Mouse (Mus musculus): ENCODE results near the gene Lmln.
"Not testable (repeated sequence)": the region's sequence is repeated elsewhere in the genome, so short reads cannot be mapped to it uniquely, and the experiment has no call there.

Gene Lmln

DNA sequence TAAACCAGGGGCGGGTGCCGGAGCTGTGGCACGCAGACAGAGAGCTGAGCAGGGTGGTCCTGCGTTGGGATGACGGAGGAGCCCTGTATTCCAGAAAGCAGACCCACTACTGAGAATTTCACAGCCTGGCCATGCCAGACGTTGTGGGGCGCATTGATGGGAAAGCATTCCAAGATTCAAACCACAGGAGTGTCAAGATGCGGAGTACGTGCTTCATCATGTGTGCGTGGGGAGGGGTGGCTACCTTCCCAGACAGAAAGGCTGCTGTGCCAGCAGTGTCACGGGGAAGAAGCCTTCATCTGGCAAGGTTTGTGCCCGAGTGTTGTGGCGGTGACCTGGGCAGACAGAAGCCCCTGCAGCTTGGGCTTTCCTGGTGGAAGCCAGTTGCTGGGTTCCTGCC is 70.9 kb downstream of the Lmln start:
- no peak for DNase-seq (ENCODE audit: low spot score in 2 of 2)

DNA sequence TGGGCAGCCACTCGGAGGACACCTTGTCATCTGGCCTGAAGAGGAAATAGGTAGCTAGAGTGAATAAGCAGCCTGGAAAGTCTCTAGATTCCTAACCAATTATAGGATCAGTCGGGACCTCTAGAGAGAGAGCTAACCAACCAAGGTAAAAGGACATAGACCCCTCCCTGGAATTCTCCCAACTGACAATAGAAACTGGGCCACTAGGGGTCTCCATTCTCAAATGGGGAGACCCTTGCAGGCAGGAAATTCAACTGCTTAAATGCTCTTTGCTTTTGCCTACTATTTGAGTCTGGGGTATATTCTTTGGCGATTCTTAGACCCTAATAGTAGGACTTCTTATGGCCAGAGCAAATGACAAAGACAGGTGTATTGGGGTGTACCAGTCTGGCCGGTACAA is 72.8 kb downstream of the Lmln start:
- no peak for DNase-seq (ENCODE audit: low spot score in 2 of 2)

DNA sequence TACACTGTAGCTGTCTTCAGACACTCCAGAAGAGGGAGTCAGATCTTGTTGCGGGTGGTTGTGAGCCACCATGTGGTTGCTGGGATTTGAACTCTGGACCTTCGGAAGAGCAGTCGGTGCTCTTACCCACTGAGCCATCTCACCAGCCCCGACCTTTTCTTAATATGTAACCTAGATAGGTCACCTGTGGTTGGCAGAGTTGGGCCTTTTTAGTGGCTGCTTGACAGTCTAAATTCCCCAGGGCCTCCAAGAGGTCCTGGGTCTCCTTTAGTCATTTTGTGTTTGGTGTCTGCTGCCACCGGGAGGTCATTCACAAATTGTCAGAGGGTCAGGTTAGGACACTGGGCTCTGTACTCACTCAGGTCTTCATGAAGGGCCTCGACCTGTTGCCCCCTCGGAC is 76.7 kb downstream of the Lmln start:
- DNase-seq (ENCODE audit: low spot score in 2 of 2) = not testable (repeated sequence)

DNA sequence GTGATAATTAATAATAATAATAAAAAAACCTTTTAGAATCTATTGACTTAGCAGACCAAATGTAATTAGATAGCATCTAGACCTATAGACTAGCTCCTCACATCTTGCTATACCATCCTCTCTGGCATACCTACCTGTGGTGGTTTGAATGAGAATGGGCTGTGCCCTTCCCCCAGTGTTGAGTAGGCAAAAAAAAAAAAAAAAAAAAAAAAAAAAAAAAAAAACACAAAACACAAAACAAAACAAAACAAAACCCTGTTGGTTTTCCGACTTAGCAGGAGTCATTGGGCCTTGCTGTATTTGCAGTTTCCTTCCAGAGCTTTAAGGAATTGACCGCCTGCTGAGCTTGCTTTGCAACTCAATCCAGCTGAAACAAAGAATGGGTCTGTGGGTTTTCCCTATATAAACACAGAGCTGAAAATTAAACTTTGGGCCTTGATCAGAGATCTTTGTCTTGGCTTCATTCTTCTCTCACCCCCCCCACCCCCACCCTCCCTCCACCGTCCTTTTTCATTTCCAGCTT is 79.5 kb downstream of the Lmln start:
- no peak for DNase-seq (ENCODE audit: low spot score in 2 of 2)

DNA sequence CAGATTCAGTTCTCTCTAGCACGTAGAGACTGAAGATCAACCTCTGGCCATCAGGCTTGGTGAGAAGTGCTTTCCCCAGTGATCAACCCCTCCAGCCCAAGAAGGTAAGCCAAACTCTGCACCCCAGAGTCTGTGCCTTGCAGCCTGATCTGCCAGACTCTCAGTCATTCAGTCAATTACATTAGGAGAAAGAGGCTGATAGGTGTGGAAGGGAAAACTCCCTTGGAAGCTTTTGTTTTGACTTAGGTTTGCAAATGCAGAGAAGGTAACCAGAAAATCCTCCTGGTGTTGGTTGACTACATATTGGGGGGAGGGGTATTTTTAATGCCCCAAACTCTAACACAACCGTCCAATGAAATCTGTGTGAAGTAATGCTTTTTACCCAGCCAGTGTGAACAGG is 81.1 kb downstream of the Lmln start:
- DNase-seq (ENCODE audit: low spot score in 2 of 2) = no peak

DNA sequence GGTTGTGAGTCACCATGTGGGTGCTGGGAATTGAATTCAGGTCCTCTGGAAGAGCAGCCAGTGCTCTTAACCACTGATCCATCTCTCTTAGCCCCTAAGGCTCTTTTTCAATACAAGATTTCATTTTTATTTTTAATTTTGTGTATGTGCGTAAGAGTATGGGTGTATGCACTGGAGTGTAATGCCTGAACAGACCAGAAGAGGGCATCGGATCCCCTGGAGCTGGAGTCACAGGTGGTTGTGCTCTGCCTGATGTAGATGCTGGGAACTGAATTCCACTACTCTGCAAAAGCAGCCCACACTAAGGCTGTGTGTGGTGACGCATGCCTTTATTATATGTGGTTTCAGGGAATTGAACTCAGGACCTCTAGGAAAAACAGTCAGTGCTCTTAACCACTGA is 83.9 kb downstream of the Lmln start:
- no peak for DNase-seq (ENCODE audit: low spot score in 2 of 2)

DNA sequence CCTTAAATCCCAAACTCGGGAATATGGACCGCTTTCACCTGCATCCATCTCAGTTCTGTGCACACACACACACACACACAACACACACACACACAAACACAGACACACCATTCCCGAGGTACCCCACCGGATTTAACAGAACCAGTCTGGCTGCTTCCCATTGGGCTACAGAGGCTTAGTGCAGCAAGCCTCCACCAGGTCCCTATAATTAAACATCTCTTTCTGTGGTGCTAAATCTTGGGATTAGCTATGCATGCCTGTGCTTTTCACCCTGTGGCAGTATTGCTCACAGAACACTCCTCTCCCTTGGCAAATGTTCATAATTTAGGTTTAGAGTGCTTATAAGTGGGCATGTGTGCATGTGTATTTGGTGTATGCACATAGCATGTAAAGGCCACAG is 85.8 kb downstream of the Lmln start:
- no peak for DNase-seq (ENCODE audit: low spot score in 2 of 2)

DNA sequence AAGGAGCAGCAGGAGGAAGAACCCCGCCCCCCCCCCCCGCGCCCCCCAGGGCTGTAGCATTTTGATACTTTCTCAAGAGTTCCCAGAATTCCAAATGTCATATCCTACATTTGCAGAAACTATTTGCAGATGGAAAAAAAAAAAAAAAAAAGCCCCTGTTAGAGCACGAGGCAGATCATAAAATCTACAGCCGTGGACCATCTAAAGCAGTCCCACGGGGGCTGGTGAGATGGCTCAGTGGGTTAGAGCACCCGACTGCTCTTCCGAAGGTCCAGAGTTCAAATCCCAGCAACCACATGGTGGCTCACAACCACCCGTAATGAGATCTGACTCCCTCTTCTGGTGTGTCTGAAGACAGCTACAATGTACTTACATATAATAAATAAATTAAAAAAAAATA is 88.6 kb downstream of the Lmln start:
- DNase-seq (ENCODE audit: low spot score in 2 of 2) = not testable (repeated sequence)

DNA sequence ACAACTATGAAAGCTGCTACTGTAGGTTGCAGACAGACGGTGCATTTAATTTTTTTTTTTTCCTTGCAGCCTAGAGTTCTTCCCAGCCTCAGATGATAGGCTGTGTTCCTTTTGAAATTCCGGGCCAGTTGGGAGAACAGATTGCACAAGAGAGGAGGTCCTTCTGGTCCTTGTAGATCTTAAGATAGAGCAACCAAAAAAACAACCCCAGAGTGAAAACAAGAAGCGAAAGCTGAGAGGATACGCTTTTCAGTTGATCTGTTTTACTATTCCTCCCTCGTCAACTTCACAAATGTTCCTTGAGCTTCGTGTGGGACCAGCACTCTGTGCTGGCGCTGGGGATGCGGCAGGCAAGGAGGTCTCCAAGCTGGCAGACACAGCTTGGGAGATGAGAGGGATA is 89.2 kb downstream of the Lmln start:
- DNase-seq (ENCODE audit: low spot score in 2 of 2) = peak; percentile 35 to 80

DNA sequence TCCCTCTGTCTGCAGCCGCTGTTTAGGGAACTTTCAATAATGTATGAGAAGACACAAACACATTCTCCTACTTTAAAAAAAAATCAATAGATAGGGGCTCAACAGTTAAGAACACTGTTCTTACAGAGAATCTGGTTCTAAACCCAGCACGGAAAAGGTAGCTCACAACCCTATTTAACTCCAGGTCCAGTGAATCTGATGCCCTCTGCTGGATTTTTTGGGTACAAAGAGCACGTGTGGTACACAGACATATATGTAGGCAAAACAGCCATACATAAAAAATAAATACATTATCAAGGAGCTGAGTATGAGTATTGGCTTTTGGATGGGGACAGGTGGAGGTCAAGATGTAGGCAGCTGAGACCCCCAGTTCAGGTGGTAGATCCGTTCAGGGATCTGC is 92.7 kb downstream of the Lmln start:
- peak in 1 of 2 experiments; percentile 48 for DNase-seq (ENCODE audit: low spot score in 2 of 2)

DNA sequence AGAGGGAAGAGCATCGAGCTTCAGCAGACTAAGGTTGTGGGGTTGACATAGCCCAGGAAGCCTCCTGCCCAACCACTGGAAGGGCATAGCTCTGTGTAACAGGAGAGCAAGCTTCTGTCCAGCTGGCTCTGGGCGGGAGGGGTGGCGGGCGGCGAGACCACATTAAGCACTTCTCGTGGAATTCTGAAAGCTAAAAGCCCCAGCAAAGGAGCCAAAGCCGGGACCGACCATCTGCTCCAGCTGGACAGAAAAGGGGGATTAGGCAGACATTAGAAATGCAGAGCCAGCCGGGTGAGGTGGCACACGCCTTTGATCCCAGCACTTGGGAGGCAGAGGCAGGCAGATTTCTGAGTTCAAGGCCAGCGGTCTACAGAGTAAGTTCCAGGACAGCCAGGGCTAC is 95.7 kb downstream of the Lmln start:
- DNase-seq (ENCODE audit: low spot score in 2 of 2) = no peak

DNA sequence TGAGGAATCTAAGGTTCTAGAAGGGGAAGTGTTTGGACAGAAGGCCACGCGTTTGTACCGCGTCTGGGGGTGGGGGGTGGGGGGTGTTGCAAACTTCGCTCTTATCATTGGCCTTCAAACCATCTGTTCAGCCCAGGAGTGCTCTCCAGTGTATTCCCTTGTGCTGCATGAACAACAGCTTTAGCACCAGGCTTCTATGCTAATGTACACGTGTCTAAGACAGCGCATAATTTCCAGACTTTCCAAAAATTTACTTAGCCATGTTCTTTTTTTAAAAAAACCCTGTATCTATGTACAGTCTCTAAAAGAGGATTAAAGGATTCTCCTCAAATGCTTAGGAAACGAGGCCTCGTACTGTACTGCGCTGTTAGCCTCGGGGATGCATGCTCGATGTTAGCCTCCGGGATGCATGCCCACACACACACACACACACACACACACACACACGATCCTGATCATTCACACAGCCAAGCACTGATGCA is 96.3 kb downstream of the Lmln start:
- DNase-seq (ENCODE audit: low spot score in 2 of 2) = peak in 1 of 2 experiments; percentile 34

DNA sequence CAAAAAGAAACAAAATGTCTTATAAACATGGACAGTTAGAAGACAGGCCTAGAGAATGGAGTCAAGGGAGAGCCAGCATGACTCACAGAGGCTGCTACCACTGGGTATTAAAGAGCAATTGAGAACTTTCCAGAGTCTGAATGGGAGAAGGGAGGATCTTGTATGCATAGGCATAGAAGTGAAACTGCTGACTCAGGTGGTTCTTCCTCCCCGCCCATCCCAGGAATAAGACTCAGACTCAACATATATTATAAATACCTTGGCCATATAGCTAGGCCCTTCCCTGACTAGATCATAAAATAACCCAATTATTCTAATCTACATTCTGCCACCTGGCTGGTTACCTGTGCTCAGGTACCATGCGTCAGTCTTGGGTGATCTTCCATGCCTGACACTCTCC is 97.0 kb downstream of the Lmln start:
- DNase-seq (ENCODE audit: low spot score in 2 of 2) = no peak

DNA sequence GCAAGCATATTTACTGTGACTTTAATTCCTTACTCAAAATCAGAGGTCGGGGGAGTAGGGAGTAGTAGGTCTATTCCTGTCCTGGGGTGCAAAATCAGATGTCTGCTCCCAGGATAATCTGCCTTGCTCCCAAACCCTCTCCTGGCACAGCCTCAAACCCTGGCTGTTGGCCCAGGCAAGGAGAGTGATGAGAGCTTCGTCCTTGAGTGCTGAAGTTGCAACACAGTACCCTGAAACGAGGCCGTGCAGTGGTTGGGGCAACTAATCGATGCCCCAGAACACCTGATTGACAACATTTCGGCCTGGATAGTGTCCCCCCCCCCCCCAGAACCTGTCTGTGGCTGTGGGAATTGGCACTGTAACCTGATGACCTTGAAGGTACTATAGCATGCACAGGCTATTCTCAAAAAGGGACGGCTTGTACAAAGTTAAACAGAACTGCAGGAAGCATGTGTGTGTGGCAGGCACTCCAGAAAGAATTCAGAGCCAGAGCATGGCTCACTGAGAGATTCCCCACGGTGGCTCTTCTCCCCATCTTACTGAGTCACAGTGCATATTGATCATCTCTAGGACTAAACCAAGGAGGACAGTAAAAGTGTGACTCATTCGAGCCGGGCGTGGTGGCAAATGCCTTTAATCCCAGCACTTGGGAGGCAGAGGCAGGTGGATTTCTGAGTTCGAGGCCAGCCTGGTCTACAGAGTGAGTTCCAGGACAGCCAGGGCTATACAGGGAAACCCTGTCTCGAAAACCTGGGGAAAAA is 101.2 kb downstream of the Lmln start:
- DNase-seq (ENCODE audit: low spot score in 2 of 2) = no peak

DNA sequence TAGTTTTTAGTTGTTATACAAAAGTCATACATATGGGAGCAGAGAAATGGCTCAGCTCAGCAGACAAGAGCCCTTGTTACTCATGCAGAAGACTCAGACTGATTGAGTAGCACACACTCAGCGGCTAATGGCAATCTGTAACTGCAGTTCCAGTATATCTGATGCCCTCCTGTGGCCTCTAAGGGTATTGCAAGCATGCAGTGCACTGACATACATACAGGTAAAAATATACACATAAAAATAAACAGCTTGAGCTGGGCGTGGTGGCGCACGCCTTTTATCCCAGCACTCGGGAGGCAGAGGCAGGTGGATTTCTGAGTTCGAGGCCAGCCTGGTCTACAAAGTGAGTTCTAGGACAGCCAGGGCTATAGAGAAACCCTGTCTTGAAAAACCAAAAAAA is 104.0 kb downstream of the Lmln start:
- DNase-seq (ENCODE audit: low spot score in 2 of 2) = peak in 1 of 2 experiments; percentile 30

DNA sequence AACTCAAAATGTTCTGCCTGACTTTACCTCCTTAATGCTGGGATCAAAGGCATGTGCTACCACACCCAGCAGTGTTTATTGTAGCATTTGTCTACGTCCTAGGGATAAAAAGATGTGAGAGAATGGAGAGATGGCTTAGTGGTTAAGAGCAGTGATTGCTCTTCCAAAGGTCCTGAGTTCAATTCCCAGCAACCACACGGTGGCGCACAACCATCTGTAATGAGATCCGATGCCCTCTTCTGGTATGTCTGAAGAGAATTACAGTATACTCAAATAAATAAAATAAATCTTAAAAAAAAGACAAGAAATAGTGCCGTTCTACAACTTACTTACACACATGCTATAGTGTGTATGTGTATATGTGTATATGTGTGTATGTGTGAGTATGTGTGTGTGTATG is 105.2 kb downstream of the Lmln start:
- DNase-seq (ENCODE audit: low spot score in 2 of 2) = no peak

DNA sequence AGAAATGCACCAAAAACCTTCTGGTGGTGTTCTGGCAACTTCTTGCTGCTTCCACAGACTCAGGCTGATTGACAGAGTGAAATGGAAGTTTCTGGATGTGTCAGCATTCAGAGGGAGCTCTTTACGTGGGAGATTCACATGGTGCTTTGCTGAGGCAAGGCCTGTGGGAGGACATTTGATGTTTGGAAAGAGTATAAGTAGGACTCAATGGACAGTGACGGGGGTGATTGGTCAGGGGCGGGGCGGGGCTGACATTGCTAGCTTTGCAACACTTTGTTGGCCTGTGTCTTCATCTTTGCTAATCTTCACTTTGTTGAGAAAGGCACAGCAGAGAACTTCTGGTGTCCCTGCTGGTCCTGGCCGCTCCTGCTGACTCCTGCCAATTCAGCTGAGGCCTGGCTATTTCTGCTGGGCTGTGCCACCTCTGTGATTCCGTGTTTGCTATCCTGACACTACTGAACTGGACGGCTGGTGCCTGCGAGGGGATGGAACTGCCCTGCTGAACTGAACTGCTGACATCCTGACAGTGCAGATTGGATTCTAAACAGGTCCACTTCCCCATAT is 107.2 kb downstream of the Lmln start:
- DNase-seq (ENCODE audit: low spot score in 2 of 2) = no peak

DNA sequence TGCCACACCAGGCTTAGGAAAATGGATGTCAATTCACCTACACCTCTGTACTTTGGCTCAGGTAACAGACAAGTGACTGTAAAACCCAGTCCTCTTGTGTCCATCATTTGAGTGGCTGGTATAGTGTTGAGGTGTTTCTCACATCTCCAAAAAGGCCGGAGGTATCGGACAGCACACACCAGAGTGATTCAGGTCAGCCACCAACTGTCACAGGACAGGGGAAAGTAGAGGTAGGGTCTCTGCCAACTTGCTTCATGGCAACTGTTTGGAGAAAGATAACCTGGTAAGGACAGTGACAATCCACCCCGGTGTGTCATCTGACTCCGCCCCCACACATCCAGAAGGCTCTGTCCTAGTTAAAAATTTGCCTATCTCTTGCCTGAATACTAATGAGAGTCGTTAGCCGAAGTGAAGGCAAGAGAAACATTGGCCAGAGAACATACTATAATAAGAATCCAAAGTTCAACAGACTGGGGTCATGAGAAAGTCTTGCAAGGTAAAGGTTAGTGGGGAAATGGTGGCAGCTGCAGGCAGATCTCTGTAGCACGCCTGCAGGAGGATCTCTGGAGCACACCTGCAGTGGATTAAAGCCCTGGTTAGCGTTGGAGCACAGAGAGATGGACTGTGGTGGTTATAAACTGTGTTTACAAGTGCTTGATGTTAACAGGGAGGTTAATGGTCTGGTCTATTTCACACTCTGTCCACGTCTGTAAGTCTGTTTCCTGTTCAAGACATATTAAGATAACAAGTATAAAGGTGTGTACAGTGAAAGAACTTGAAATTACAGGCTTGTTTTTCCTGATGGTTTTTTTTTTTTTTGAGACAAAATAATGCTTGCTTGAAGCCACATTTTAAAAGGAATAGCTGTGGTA is 108.6 kb downstream of the Lmln start:
- no peak for DNase-seq (ENCODE audit: low spot score in 2 of 2)

DNA sequence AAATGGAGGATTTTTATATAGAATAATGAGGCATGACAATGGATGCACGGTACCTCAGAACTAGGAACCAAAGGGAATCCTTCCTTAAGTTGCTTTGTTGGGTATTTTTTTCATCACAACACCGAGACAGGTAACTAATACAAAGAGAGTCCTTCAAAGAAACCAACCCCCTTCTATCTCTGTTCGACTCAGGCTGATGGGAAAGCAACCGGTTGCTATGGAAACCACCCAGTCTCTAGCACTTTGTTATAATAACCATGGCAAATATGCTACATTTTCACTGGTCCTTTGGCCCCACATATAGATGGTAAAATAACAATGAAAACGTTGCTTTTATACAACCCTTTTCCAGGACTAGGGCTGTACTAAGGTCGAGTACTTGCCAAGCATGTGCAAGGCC is 109.5 kb downstream of the Lmln start:
- DNase-seq (ENCODE audit: low spot score in 2 of 2) = no peak

DNA sequence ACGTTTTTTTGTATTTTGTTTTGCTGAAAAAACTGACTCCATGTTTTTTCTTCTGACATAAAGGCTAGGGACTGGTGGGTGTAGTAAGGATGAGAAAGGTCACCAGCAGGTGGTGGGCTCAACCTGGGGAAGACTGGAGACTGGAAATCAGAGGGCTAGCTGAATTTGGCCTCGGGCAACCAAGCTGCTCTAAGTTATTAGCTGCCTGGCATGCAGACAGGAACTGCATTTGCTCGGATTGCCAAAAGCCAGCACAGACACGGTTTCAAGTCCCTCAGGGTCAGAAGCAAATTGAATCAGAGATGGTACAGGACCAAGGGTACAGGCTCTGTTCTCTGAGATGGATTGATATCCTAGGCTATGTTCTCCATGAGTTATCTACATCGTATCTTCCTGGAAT is 110.8 kb downstream of the Lmln start:
- DNase-seq (ENCODE audit: low spot score in 2 of 2) = no peak

DNA sequence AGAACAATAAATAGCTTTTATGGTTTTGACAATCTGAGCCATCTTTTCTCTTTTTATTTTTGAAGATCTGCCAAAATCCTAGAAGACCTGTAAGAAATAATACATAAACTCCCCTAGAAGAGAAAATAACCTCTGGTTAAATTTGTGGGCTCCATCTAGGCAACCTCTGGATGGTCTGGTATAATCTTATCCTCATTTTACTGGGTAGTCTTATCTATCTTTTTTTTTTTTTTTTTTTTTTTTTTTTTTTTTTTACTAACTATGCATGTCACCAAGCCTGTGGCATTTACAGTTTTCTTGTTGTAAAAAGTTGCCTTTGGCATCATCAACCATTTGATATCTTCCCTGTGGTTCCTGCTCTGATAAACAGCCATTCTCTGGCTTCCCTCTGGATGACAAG is 112.4 kb downstream of the Lmln start:
- DNase-seq (ENCODE audit: low spot score in 2 of 2) = no peak

DNA sequence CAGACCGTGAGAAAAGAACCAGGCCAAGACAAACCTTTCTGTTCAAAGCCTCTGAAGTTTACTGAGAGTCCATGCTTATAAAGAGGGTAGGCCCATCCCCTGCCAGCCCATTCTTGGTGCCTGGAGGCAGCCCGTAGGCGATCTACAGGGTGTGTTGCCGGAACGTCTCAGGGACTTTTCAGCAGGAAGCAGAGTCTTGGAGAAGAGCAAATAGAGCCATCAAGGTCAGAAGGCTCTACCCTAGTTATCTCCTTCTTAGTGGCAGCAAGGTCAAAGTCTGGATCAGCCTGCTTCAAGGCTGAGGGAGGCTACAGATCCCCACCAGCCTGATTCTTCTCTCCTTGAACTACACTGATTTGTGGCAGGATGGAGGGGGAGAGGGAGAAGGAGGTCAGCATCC is 114.5 kb downstream of the Lmln start:
- DNase-seq (ENCODE audit: low spot score in 2 of 2) = not testable (repeated sequence)

All from left cerebral cortex, adult 9 months (tissue).